Comparison of ENCODE assay signal across 10 mouse cellular contexts in the genomic region with DNA sequence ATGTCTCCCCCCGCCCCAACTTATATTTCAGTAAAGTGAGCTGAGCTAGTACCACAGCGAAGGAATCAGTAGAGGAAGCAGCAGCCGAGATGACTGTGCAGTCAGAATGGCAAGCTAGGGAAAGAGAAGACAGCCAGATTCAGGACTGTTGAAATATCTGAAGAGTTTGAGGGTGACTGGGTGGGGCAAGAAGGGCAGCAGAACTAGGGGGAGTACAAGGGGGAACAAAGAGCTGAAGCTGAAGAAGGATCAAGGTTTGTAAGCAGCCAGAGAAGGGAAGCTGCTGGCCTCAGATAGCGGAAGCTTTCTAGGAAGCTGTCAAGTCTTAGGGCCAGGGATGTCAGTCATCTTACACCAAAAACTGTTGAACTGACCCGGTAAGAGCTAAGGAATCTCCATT.
"Had no signal": no experiment of that assay in that cellular context is flagged by ENCODE, and none has a peak within 500 bp of the region (broad histone marks: within the 10 kb centered on the region; RNA-seq: fewer than 3 reads in every experiment).

No protein-coding gene starts in this region.

- DNase-seq: kidney, adult 8-10 months; kidney, postnatal 14 days; kidney, postnatal 4 days; liver; lung, adult 18-20 months; lung, postnatal 10 days; lung, postnatal 36 days; thymus, adult 18-20 months; thymus, postnatal 4 days had no signal

- ATAC-seq: liver, embryonic 12.5 days had no signal
